Mouse (Mus musculus) kidney, embryonic 16.5 days (tissue): ENCODE results near the gene Swi5. TPM values are rescaled to one million over a fixed set of nuclear protein-coding genes. Genes with fewer than 3 reads are reported as not detected.

Source experiments
- ATAC-seq: fragments of 200-750 bp; cut with Nextera tagmentation; 2 replicates; pipeline ENCODE4 v1.8.0; 2017; ENCODE audit warnings: moderate TSS enrichment; ENCODE audit not compliant: low FRiP score, low TSS enrichment
- H3K27ac ChIP-seq: fragments of 300-500 bp; sonication (generic); 2 replicates; pipeline ENCODE4 v1.5.1; 2014; ENCODE audit warnings: low read length
- H3K27me3 ChIP-seq: fragments of 300-500 bp; sonication (generic); 2 replicates; pipeline ENCODE4 v1.6.1; 2014; ENCODE audit warnings: low read length, control low read depth, mixed read lengths; ENCODE audit not compliant: insufficient read depth
- H3K36me3 ChIP-seq: fragments of 300-500 bp; sonication (generic); 2 replicates; pipeline ENCODE4 v1.6.1; 2014; ENCODE audit warnings: low read length, control low read depth, mixed read lengths; ENCODE audit not compliant: insufficient read depth
- H3K4me1 ChIP-seq: fragments of 300-500 bp; sonication (generic); 2 replicates; pipeline ENCODE4 v1.6.1; 2014; ENCODE audit warnings: low read length, control low read depth, mixed read lengths; ENCODE audit not compliant: insufficient read depth
- H3K4me2 ChIP-seq: fragments of 300-500 bp; sonication (generic); replicated peaks from 2 replicates; pipeline ENCODE4 v1.6.1; 2014; ENCODE audit warnings: low read depth, low read length
- H3K4me3 ChIP-seq: fragments of 300-500 bp; sonication (generic); 2 replicates; pipeline ENCODE4 v1.5.1; 2014; ENCODE audit warnings: mild to moderate bottlenecking, low read length
- H3K9ac ChIP-seq: fragments of 300-500 bp; sonication (generic); replicated peaks from 2 replicates; pipeline ENCODE4 v1.6.1; 2014; ENCODE audit warnings: low read length
- H3K9me3 ChIP-seq: fragments of 300-500 bp; sonication (generic); 2 replicates; pipeline ENCODE4 v1.6.1; 2016; ENCODE audit warnings: low read length, control low read depth
- WGBS: fragments of 180-500 bp; shearing (Covaris S2); extraction: QIAGEN DNeasy Blood & Tissue Kit; methylation state at CpG from one replicate; pipeline ENCODE4 v1.1.7; 2014; 5-methylcytosine and 5-hydroxymethylcytosine counted together
- microRNA-seq: library from miRNA; unstranded; fragments of <30 nt; microRNA quantifications from one replicate; pipeline ENCODE4, GENCODE M21; 2016
- polyA plus RNA-seq: library from polyadenylated mRNA; unstranded; fragments of >200 nt; fragmentation: Nextera tagmentation; extraction: Ambion mirVana; gene quantifications from 2 replicates; pipeline ENCODE4 v1.2.1, GENCODE M21; 2015

The Swi5 gene
- polyA plus RNA-seq, 1 experiment from 2014 or later = 433 TPM

DNA sequence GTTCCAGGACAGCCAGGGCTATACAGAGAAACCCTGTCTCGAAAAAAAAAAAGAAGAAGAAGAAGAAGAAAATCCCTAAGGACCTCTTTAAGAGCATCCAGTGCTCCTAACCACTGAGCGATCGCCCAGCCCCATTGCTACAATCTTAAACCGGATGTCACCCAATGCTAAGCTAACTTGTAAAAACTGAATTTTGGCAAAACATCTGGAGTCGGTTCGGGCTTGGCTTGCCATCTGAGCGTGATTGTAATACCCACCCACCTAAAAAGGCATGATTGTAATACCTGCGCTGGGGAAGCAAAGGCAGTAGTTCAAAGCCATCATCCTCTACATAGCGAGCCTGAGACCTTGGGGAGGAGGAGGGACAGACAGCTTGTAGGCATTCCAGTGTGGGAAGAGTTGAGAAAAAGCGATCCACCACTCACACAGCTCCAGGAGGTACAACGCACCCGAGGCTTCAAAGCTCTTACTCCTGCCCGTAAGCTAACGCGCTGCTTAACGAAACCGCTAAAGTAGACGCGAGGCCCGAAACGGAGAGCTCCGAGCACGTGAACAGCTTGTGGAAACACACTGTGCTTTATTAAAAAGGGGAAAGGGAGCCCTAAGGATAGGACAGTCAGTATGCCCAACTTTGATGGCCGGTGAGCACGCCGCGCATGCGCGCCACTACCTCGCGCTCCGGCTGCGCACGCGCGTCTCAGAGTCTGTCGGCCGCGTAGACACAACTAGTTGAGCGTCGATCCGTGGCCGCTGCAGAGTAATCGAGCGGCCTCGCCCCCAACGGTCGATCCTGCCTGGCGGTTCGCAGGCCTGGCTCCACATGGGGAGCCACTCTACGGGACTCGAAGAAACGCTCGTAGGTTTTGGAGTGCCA is 51.8 kb downstream of the Swi5 start, which contains the start of gene Pomt1:
Pomt1 (plus strand) TSS at position 705 of the 874 bp plus-strand sequence.
- Histone ChIP-seq H3K27me3 (no peaks in the 10 kb centered on the region), H3K27ac (peak within 1 kb of the TSS; percentile 95), H3K4me2 (peak within 1 kb of the TSS; percentile 76), H3K36me3 (peaks cover 23% of the 10 kb centered on the region), H3K9ac (peak within 1 kb of the TSS; percentile 79), H3K9me3 (no peaks in the 10 kb centered on the region), H3K4me1 (peaks cover 22% of the 10 kb centered on the region), H3K4me3 (peak within 1 kb of the TSS; percentile 82)
- ATAC-seq = peak; percentile 93
- under 1% methylated on average over 54 of the region's 54 CpGs for WGBS

DNA sequence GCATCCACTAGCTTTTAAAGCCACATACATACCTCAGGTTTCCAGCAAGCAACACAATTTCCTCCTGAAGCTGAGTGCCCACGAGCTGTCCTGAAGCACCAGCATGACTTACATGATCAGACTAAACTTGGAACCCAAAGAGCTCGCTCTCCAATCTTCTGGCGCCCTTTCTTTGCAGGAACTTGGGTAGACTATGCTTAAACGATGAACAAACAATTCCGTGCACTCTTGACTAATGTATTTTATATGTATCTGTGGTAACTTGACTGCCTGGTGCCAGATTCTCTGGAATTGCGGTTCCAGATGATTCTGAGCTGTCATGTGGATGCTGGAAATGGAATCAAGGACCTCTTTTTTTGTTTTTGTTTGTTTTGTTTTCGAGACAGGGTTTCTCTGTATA is 52.4 kb downstream of the Swi5 start:
- Histone ChIP-seq H3K27me3 (no peaks in the 10 kb centered on the region), H3K9me3 (no peaks in the 10 kb centered on the region), H3K4me2 (peak overlapping the region; percentile 76), H3K4me3 (peak overlapping the region; percentile 82), H3K9ac (peak overlapping the region; percentile 79), H3K4me1 (peaks cover 22% of the 10 kb centered on the region), H3K36me3 (peaks cover 28% of the 10 kb centered on the region), H3K27ac (peak overlapping the region; percentile 95)
- no peak for ATAC-seq
- WGBS = 29% methylated on average over 7 of the region's 7 CpGs

Small RNAs within 50 kb of the gene (microRNA-seq; reads per million reads assigned to microRNA genes)
- gene Gm23363 (0.95 reads per million), gene Mir199b (553 reads per million, percentile 75 among the genes with 10 or more reads in this experiment)

Other genes starting within 250 kb of the Swi5 start
- gene Fam78a, start 203.2 kb downstream of the Swi5 start, polyA plus RNA-seq = 1.6 and 1.8 TPM in 2 replicates
- gene Plpp7, start 192.5 kb downstream of the Swi5 start, polyA plus RNA-seq = 6.8 and 7.8 TPM in 2 replicates
- 30.3 and 30.4 TPM in 2 replicates for gene Prrc2b, start 137.0 kb downstream of the Swi5 start, polyA plus RNA-seq
- 31.6 and 32.9 TPM in 2 replicates for gene Pomt1, start 51.5 kb downstream of the Swi5 start, polyA plus RNA-seq
- 88.5 and 92.0 TPM in 2 replicates for gene Uck1, start 27.9 kb downstream of the Swi5 start, polyA plus RNA-seq
- 26.6 and 28.0 TPM in 2 replicates for gene Golga2, start 691 bp downstream of the Swi5 start, polyA plus RNA-seq
- gene Ciz1, start 64.3 kb upstream of the Swi5 start, polyA plus RNA-seq = 54.9 and 66.7 TPM in 2 replicates
- gene Dnm1, start 65.3 kb upstream of the Swi5 start, polyA plus RNA-seq = 5.4 TPM in 2 replicates
- 50.1 and 51.6 TPM in 2 replicates for gene 1110008P14Rik, start 93.9 kb upstream of the Swi5 start, polyA plus RNA-seq
- 9.0 and 12.7 TPM in 2 replicates for gene Lcn2, start 100.2 kb upstream of the Swi5 start, polyA plus RNA-seq
- 38.3 and 39.5 TPM in 2 replicates for gene Ptges2, start 107.8 kb upstream of the Swi5 start, polyA plus RNA-seq
- 7.3 and 8.2 TPM in 2 replicates for gene Naif1, start 162.4 kb upstream of the Swi5 start, polyA plus RNA-seq
- 21.2 and 21.9 TPM in 2 replicates for gene Slc25a25, start 163.4 kb upstream of the Swi5 start, polyA plus RNA-seq
- 13.3 and 15.0 TPM in 2 replicates for gene Fam102a, start 247.3 kb upstream of the Swi5 start, polyA plus RNA-seq